In the genomic region with DNA sequence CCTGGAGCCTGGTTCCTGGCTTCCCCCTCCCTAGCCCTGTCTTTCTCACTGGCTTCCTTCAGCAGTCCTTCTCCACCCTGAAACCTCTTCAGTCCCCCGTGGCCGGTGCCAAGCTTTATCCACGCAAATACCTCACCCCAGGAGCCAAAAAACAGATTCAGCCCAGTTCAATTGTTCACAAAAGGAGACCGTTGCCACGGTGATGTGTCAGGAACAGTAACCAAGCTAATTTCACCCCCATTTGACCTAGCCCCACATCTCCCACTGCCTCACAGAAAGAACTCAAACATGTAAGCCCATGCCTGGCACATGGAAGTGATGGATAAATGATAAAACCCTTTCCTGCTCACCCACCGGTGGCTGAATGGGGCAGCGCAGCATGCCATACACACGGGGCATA, we compare ENCODE assay signal across 8 mouse cellular contexts. TPM values are rescaled to one million over a fixed set of nuclear protein-coding genes. Genes with fewer than 3 reads are reported as not detected.
DNase-seq lines count a peak whose midpoint lies in the region; ATAC-seq and TF ChIP-seq lines count a peak whose summit lies in the region.

No protein-coding gene starts in this region.

- no peak overlapping the region for H3ac ChIP-seq in myocyte (ENCODE audit: control insufficient read depth, insufficient read length)

- H3K4me1 ChIP-seq in lung, postnatal 0 days (ENCODE audit: insufficient read depth, low read depth, low read length) = peaks cover 10% of the 10 kb centered on the region
- H3K4me1 ChIP-seq in hindbrain, embryonic 15.5 days (replicated peaks) = peaks cover 40% of the 10 kb centered on the region

- peak overlapping the region; percentile 55 for H3K4me3 ChIP-seq in lung, postnatal 0 days (ENCODE audit: low read depth, low read length)
- peak overlapping the region; percentile 38 for H3K4me3 ChIP-seq in hindbrain, embryonic 15.5 days
- no peak overlapping the region for H3K4me3 ChIP-seq in myocyte

- H3K9ac ChIP-seq in lung, postnatal 0 days (replicated peaks; ENCODE audit: low read depth) = peak overlapping the region; percentile 55
- H3K9ac ChIP-seq in hindbrain, embryonic 15.5 days = peak overlapping the region; percentile 52

- no peaks in the 10 kb centered on the region for H3K9me3 ChIP-seq in lung, postnatal 0 days (ENCODE audit: low read length)
- no peaks in the 10 kb centered on the region for H3K9me3 ChIP-seq in hindbrain, embryonic 15.5 days

- H3K27me3 ChIP-seq in lung, postnatal 0 days (replicated peaks; ENCODE audit: insufficient read depth, low read length) = no peaks in the 10 kb centered on the region
- H3K27me3 ChIP-seq in hindbrain, embryonic 15.5 days = peaks cover 16% of the 10 kb centered on the region
- H3K27me3 ChIP-seq in myocyte (ENCODE audit: control insufficient read depth, insufficient read depth, insufficient read length) = peaks cover 36% of the 10 kb centered on the region

- no peak for TF ChIP-seq EP300 in lung, postnatal 0 days (IDR thresholded peaks at IDR 0.05)

- no peak for TF ChIP-seq CTCF in lung, postnatal 0 days (IDR thresholded peaks at IDR 0.05)

- peak; percentile 55 to 63 for DNase-seq in cerebellum, postnatal 10 days
- no peak for DNase-seq in cerebellum, adult 11 months
- DNase-seq in lung, postnatal 0 days (ENCODE audit: low spot score) = no peak
- no peak for DNase-seq in lung, postnatal 4 days
- DNase-seq in urinary bladder, postnatal 25 days (ENCODE audit: low spot score) = no peak
- no peak for DNase-seq in gastrocnemius, adult 18-20 months (ENCODE audit: low spot score)

- peak overlapping the region; percentile 81 for H3K27ac ChIP-seq in lung, postnatal 0 days (ENCODE audit: low read length)
- peak overlapping the region; percentile 54 for H3K27ac ChIP-seq in hindbrain, embryonic 15.5 days (replicated peaks)

- H3K4me2 ChIP-seq in lung, postnatal 0 days (replicated peaks; ENCODE audit: low read depth, low read length) = peak overlapping the region; percentile 69
- H3K4me2 ChIP-seq in hindbrain, embryonic 15.5 days = peak overlapping the region; percentile 94
- peak overlapping the region; percentile 7 for H3K4me2 ChIP-seq in myocyte (ENCODE audit: low read depth)

- ATAC-seq in lung, postnatal 0 days = no peak
- ATAC-seq in hindbrain, embryonic 15.5 days (ENCODE audit: low FRiP score, low read depth) = peak; percentile 55

- TF ChIP-seq POLR2A in myocyte (IDR thresholded peaks at IDR 0.05; ENCODE audit: insufficient read length, low read depth) = no peak

- no peaks in the 10 kb centered on the region for H3K79me2 ChIP-seq in myocyte (ENCODE audit: control insufficient read depth, insufficient read depth)

- WGBS in lung, postnatal 0 days = 24% methylated on average over 8 of the region's 8 CpGs
- WGBS in hindbrain, embryonic 15.5 days = 5% methylated on average over 8 of the region's 8 CpGs

- no peaks in the 10 kb centered on the region for H3K36me3 ChIP-seq in lung, postnatal 0 days (ENCODE audit: insufficient read depth, low read length)
- H3K36me3 ChIP-seq in hindbrain, embryonic 15.5 days = no peaks in the 10 kb centered on the region
- no peaks in the 10 kb centered on the region for H3K36me3 ChIP-seq in myocyte (ENCODE audit: control insufficient read depth, insufficient read depth)

TF ChIP-seq in myocyte, 11 proteins besides CTCF, POLR2A, EP300 and RAD21:
- TF ChIP-seq SRF (IDR thresholded peaks at IDR 0.05; ENCODE audit: control insufficient read depth, insufficient read length, low read depth) = no peak

RNA-seq across cellular contexts. Expression of a gene that starts 1.6 kb away (rescaled TPM):
- 18.7 and 25.5 TPM in 2 replicates for polyA plus RNA-seq in lung, postnatal 0 days (2015; fragmentation: Nextera tagmentation; extraction: Ambion mirVana)
- polyA plus RNA-seq in hindbrain, embryonic 15.5 days (2015; fragmentation: Nextera tagmentation; extraction: Ambion mirVana) = 15.3 and 15.5 TPM in 2 replicates
- 1.2 TPM for polyA plus RNA-seq in myocyte (2012; fragmentation: generic; extraction: Trizol)
- 1 to 10 TPM; 6.6 to 9.0 TPM for total RNA-seq in gastrocnemius, adult 18-20 months (2021)

RNA-seq across cellular contexts. Expression of a gene that starts 12.1 kb away (rescaled TPM):
- 69.5 and 75.7 TPM in 2 replicates for polyA plus RNA-seq in lung, postnatal 0 days (2015; fragmentation: Nextera tagmentation; extraction: Ambion mirVana)
- polyA plus RNA-seq in hindbrain, embryonic 15.5 days (2015; fragmentation: Nextera tagmentation; extraction: Ambion mirVana) = 93.1 and 97.5 TPM in 2 replicates
- 52.7 TPM for polyA plus RNA-seq in myocyte (2012; fragmentation: generic; extraction: Trizol)
- total RNA-seq in gastrocnemius, adult 18-20 months (2021) = 10 to 100 TPM; 45.0 to 48.7 TPM

RNA-seq across cellular contexts. Expression of a gene that starts 35.1 kb away (rescaled TPM):
- polyA plus RNA-seq in lung, postnatal 0 days (2015; fragmentation: Nextera tagmentation; extraction: Ambion mirVana) = 2.1 and 2.9 TPM in 2 replicates
- 0.30 and 0.38 TPM in 2 replicates for polyA plus RNA-seq in hindbrain, embryonic 15.5 days (2015; fragmentation: Nextera tagmentation; extraction: Ambion mirVana)
- polyA plus RNA-seq in myocyte (2012; fragmentation: generic; extraction: Trizol) = 0.01 TPM
- under 1 TPM; 0.34 to 0.45 TPM for total RNA-seq in gastrocnemius, adult 18-20 months (2021)

Comparison
In these comparisons a context has a peak if more than half of its experiments do, and no peak if none do; other contexts are left out.
1. DNase-seq: peak in cerebellum, postnatal 10 days (2 of 2); none in cerebellum, adult 11 months (single experiment), lung, postnatal 0 days (single experiment), lung, postnatal 4 days (0 of 2), urinary bladder, postnatal 25 days (single experiment) and gastrocnemius, adult 18-20 months (single experiment).
2. H3K4me2 ChIP-seq: peak in every context shown above with its lines; median percentile 94 in hindbrain, embryonic 15.5 days; 69 in lung, postnatal 0 days; 7 in myocyte.